ENCODE assay signal across 10 mouse cellular contexts in genomic region chr17:5000871-5001270, GRCm38 (mm10). TPM values are rescaled to one million over a fixed set of nuclear protein-coding genes. Genes with fewer than 3 reads are reported as not detected.
DNase-seq lines count a peak whose midpoint lies in the region; ATAC-seq and TF ChIP-seq lines count a peak whose summit lies in the region.
"Had no signal": no experiment of that assay in that cellular context is flagged by ENCODE, and none has a peak within 500 bp of the region (broad histone marks: within the 10 kb centered on the region; RNA-seq: fewer than 3 reads in every experiment).

No protein-coding gene starts in this region.

- intact Hi-C loops in heart, postnatal 14 days (cut with DNase I) = no loop called here

- DNase-seq in heart, adult 11 months = peak; percentile 70
- DNase-seq in heart, postnatal 14 days = no peak
- peak; percentile 65 for DNase-seq in brain, embryonic 14.5 days (ENCODE audit: low read depth)
- no peak for DNase-seq in adrenal gland, postnatal 36 days
- no peak for DNase-seq in adrenal gland, postnatal 25 days
- DNase-seq: gastrocnemius, postnatal 14 days; lung, adult 2 months had no signal

- no peak for TF ChIP-seq POLR2A in brain, embryonic 14.5 days (IDR thresholded peaks at IDR 0.05; ENCODE audit: borderline replicate concordance, extremely low read depth, insufficient read depth, insufficient read length, poor library complexity, severe bottlenecking)

- H3K27me3 ChIP-seq in hindbrain, embryonic 15.5 days = no peaks in the 10 kb centered on the region
- no peaks in the 10 kb centered on the region for H3K27me3 ChIP-seq in midbrain, embryonic 16.5 days (ENCODE audit: control insufficient read depth, insufficient read depth, low read depth, low read length)

- peak overlapping the region; percentile 22 for H3K4me3 ChIP-seq in hindbrain, embryonic 15.5 days
- H3K4me3 ChIP-seq in midbrain, embryonic 16.5 days (ENCODE audit: low read depth, low read length) = peak overlapping the region; percentile 4; the same call in 1 of the 2 replicates

- no peaks in the 10 kb centered on the region for H3K36me3 ChIP-seq in hindbrain, embryonic 15.5 days
- H3K36me3 ChIP-seq in midbrain, embryonic 16.5 days (ENCODE audit: control insufficient read depth, insufficient read depth, low read length) = no peaks in the 10 kb centered on the region

- no peak overlapping the region; the same call in 1 of the 2 replicates for H3K27ac ChIP-seq in hindbrain, embryonic 15.5 days (replicated peaks)
- no peak overlapping the region for H3K27ac ChIP-seq in midbrain, embryonic 16.5 days (ENCODE audit: low read length)

- 26% methylated on average over 7 of the region's 7 CpGs for WGBS in hindbrain, embryonic 15.5 days
- WGBS in midbrain, embryonic 16.5 days = 40% methylated on average over 7 of the region's 7 CpGs

- no peaks in the 10 kb centered on the region for H3K9me3 ChIP-seq in hindbrain, embryonic 15.5 days
- no peaks in the 10 kb centered on the region for H3K9me3 ChIP-seq in midbrain, embryonic 16.5 days (replicated peaks; ENCODE audit: control insufficient read depth, low read length, poor library complexity, severe bottlenecking)

- TF ChIP-seq CTCF in brain, embryonic 14.5 days (IDR thresholded peaks at IDR 0.05; ENCODE audit: borderline replicate concordance, extremely low read depth, insufficient read depth, insufficient read length) = no peak

- H3K4me1 ChIP-seq in hindbrain, embryonic 15.5 days (replicated peaks) = peaks cover 71% of the 10 kb centered on the region
- H3K4me1 ChIP-seq in midbrain, embryonic 16.5 days (ENCODE audit: control insufficient read depth, insufficient read depth, low read length) = peaks cover 61% of the 10 kb centered on the region

- ATAC-seq in hindbrain, embryonic 15.5 days (ENCODE audit: low FRiP score, low read depth) = no peak
- ATAC-seq in midbrain, embryonic 16.5 days = no peak
- ATAC-seq in megakaryocyte-erythroid progenitor cell, adult 5-6 weeks (replicated peaks; ENCODE audit: low FRiP score, low TSS enrichment, poor library complexity, severe bottlenecking) = no peak

- H3K4me2 ChIP-seq in hindbrain, embryonic 15.5 days = peak overlapping the region; percentile 47
- H3K4me2 ChIP-seq in midbrain, embryonic 16.5 days (ENCODE audit: low read length) = peak overlapping the region; percentile 54

- 0 out of 2 replicates have a peak overlapping the region, but pooled peaks have one; percentile 14 for H3K9ac ChIP-seq in hindbrain, embryonic 15.5 days
- no peak overlapping the region for H3K9ac ChIP-seq in midbrain, embryonic 16.5 days (ENCODE audit: low read depth, low read length)

RNA-seq across cellular contexts. Expression of gene Arid1b, which starts 6.7 kb away (rescaled TPM):
- 10 to 100 TPM; 33.6 to 36.6 TPM for total RNA-seq in heart, postnatal 14 days (2021)
- 22.0 and 41.6 TPM in 2 replicates for polyA plus RNA-seq in brain, embryonic 14.5 days (2012; rRNA removed)
- polyA plus RNA-seq in hindbrain, embryonic 15.5 days (2015; fragmentation: Nextera tagmentation; extraction: Ambion mirVana) = 12.5 and 14.3 TPM in 2 replicates
- 13.1 and 13.2 TPM in 2 replicates for polyA plus RNA-seq in midbrain, embryonic 16.5 days (2015; fragmentation: Nextera tagmentation; extraction: Ambion mirVana)
- total RNA-seq in adrenal gland, postnatal 36 days (2021) = 10 to 100 TPM; 58.6 to 65.2 TPM
- total RNA-seq in megakaryocyte-erythroid progenitor cell, adult 5-6 weeks (2014; fragmentation: Nextera tagmentation) = 28.8 and 29.2 TPM in 2 replicates
- total RNA-seq in megakaryocyte-erythroid progenitor cell, adult 5-6 weeks (2017) = 9.2 and 17.7 TPM in 2 replicates
- 85.8 and 86.1 TPM in 2 replicates for total RNA-seq in adrenal gland, postnatal 25 days (2021)

Comparison
In these comparisons a context has a peak if more than half of its experiments do, and no peak if none do; other contexts are left out.
1. DNase-seq: peak in heart, adult 11 months (single experiment) and brain, embryonic 14.5 days (single experiment); none in heart, postnatal 14 days (0 of 2), adrenal gland, postnatal 36 days (0 of 2) and adrenal gland, postnatal 25 days (single experiment).